Mouse (Mus musculus): ENCODE results near the gene St3gal5. TPM values are rescaled to one million over a fixed set of nuclear protein-coding genes. Genes with fewer than 3 reads are reported as not detected.
A peak's percentile ranks its signal among the peaks of the same experiment; 100 is the strongest.
"Not testable (repeated sequence)": the region's sequence is repeated elsewhere in the genome, so short reads cannot be mapped to it uniquely, and the experiment has no call there.

St3gal5 gene
- total RNA-seq (2021): 10 to 100 TPM; 92.1 to 96.4 TPM

DNA sequence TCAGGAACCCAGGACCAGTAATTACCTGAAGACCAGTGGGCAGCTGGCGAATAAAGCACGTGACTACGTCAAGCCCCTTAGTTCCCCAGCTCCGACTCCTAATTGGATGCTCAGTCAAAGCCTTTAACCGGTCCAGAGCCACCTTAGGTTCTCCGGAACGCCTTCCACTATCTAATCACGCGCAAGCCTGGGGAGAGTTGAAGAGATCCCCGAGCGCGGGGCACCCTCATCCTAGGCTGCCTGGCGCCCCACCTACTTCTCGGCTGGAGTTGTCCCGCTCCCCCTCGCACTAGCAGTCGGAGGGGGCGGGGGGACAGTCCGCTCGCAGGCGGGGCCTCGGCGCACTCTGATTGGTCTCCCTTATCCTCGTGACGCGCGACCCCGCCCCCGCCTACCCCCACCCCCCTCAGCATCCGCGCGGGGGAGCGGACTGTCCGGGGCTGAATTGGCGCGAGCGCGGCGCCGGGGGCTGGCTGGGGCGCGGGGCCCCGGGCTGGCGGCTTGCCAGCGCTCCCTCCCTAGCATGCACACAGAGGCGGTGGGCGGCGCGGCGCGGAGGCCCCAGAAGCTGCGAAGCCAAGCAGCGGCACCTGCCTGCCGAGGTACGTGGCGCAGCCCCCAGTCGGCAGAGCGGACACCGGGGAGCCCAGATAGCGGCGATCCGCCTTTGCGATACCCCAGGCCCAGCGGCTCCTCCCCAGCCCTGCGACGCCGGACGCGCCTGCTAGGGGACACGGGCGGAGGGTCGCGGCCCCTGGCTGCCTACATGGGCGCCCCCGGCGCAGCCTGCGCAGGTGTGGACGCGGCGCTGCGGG lies at the start of gene St3gal5:
St3gal5 (plus strand) TSS at position 412 of the 815 bp plus-strand sequence.
- DNase-seq (ENCODE audit: extremely low spot score in 1 of 2, low spot score in 1 of 2): peak; percentile 78 to 80

DNA sequence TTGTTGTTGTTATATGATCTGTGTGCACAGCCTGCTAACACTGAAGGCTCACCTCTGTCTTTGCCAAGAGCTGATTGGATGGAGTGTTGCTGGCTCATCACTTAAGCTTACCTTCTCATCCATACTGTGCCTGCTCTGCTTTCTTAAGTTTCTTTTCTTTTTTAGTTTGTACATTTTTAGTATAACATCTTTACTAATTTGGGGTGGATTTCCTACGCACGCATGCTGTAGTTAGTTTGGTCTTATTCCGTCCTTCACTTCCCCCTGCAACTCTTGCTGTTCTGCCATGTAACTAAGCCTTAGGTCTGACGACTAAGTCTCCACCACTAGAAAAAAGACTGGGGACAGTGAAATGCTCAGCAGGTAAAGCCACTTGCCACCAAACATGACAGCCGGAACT lies 48.7 kb upstream of the St3gal5 start:
- no peak for DNase-seq (ENCODE audit: extremely low spot score in 1 of 2, low spot score in 1 of 2)

DNA sequence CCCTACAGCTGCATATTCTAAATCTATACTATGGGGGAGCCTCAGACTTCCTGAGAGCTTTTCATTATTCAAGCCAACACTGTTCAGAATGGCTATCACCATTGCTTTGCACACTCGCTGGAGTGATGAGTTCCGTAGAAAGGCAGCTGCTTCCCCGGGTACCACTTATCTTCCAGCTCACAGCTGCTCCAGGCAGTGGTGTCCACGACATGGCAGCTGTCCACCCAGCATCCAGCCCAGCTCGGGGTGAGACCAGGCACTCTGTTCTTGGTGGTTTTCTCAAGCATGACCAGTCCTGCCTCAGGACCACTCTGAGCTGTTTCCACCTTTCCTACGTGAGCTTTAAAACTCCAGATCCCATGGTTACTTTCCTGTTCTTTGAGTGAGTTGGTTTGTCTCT lies 47.5 kb upstream of the St3gal5 start:
- no peak for DNase-seq (ENCODE audit: extremely low spot score in 1 of 2, low spot score in 1 of 2)

DNA sequence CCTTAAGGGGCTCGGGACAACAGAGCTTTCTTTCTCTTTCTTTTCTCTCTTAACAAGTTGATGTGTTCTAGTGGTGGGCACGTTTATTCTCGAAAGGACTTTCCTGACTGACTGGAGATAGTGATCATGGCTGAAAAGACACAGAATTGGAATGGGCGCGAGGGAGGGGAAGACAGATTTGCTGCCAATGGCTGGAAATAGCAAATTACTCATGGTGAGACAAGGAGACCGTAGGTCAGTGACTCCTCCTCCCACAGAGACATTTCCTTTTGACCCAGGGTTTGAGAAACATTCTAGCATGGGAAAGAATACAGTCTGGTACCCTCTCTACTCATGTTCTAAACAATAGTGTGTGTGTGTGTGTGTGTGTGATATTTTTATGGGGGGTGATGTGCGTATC lies 46.6 kb upstream of the St3gal5 start:
- no peak for DNase-seq (ENCODE audit: extremely low spot score in 1 of 2, low spot score in 1 of 2)

DNA sequence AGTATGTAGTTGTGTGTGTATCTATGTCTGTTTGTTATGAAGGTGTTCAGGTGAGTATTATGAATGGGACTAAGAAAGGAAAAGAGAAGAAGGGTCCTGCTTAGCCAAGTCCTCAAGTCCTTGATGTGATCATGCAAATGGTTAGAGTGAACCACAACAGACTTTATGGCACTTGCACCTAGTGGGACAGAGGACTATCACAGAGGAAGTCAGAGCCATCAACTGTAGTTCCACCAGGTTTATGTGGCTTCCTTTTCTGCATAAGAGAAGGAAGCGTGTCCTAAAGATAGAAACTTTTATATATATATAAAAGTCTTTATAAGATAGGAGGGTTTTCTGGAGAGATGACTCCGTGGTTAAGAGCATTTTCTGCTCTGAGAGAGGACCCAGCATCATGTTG lies 46.1 kb upstream of the St3gal5 start:
- no peak for DNase-seq (ENCODE audit: extremely low spot score in 1 of 2, low spot score in 1 of 2)

DNA sequence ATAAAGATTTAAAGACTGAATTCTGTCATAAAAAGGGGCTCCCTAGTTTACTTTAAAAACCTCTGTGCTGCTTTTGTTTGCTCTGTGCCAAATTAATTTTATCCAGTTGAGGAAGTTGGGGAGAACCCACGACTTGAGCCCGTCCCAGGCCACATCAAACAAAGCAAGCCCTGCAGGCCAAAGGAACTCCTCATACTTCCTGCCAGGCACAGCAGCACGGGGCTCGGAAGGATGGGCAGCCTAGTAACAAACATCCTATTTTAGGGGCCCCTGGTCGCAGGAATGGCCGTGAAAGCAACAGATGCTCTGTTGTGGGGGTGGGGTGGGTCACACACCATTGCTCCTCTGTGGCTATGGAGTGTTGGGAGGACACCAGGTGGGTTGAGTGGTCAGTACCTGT lies 45.6 kb upstream of the St3gal5 start:
- DNase-seq (ENCODE audit: extremely low spot score in 1 of 2, low spot score in 1 of 2): no peak

DNA sequence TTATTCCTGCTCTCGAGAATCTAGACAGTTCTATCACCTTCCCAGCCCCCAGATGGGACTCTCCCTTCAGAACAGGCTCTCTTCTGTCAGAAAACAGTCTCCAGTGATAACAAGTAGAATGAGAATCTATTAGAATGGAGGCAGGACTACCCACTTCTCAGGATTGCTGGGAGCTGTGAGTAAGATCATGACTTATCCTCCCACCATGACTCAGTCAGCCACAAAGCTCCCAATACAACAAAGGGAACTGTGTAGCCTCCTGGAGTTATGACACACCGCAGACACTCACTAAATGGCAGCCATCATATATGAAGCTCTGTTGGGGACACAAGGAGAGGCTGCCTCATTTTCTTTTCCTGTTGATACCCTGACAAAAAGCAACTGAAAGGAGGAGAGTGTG lies 40.8 kb upstream of the St3gal5 start:
- DNase-seq (ENCODE audit: extremely low spot score in 1 of 2, low spot score in 1 of 2): no peak

DNA sequence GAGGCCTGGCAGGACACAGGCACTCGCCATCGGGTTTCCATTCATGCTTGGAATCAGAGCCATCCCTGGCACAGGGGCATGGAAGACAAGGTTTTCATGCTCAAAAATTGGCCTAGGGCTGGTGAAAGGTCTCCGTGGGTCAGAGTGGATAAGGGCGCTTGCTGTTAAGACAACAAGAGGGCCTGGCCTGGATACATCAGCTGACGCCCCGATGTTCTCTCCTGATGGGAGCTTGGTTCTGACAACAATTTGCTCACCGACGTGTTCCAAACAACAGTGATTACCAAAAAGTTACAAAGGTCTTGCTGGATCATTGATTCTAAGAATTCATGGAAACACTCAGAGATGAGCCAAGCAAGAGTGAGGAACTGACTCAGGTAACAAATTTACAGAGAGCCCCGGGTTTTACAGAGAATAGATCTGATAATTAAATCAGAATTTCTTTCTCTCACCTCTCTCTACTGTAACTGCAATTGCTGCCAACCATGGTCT lies 38.9 kb upstream of the St3gal5 start:
- DNase-seq (ENCODE audit: extremely low spot score in 1 of 2, low spot score in 1 of 2): no peak

DNA sequence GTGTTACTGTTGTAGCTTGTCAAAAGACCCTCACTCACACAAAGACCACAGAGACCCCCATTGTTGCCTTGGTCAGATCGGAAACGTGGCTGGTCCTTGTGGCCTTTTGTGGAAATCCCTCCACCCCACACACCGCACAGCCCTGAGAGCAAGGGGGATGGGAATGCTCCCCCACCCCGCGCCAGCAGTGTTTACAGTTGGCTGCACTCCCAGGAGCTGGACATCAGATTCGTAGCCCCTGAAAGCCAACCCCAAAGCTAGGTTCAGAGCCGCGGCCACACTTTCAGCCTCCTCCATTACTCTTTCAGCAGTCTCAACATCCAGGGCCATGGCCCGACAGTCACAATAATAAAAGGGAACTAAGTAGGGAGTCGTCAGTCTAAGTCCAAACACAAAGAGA lies 36.7 kb upstream of the St3gal5 start:
- DNase-seq (ENCODE audit: extremely low spot score in 1 of 2, low spot score in 1 of 2): not testable (repeated sequence)

DNA sequence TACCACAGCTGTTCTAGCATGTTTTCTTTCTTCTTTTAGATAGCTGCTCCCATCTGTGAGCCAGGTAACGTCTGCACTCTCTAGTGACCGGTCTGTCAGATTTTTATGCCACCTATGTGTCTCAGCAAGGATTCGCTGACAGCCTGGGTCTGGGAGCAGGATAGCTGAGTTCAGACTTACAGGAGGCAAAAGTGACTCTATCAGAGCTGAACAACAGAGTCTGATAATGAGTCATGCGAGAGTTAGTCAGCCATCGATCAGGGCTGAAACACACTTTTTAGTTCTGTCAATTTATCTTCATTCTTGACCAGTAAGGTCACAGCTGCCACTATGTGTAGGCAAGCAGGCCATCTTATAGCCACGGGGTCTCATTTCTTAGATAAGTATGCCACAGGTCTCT lies 33.7 kb upstream of the St3gal5 start:
- no peak for DNase-seq (ENCODE audit: extremely low spot score in 1 of 2, low spot score in 1 of 2)

DNA sequence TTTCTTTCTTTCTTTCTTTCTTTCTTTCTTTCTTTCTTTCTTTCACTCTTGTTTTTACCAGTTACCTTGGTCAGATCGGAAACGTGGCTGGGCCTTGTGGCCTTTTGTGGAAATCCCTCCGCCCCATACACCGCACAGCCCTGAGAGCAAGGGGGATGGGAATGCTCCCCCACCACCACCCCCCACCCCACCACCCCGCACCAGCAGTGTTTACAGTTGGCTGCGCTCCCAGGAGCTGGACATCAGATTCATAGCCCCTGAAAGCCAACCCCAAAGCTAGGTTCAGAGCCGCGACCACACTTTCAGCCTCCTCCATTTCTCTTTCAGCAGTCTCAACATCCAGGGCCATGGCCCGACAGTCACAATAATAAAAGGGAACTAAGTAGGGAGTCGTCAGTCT lies 31.4 kb upstream of the St3gal5 start:
- no peak for DNase-seq (ENCODE audit: extremely low spot score in 1 of 2, low spot score in 1 of 2)

DNA sequence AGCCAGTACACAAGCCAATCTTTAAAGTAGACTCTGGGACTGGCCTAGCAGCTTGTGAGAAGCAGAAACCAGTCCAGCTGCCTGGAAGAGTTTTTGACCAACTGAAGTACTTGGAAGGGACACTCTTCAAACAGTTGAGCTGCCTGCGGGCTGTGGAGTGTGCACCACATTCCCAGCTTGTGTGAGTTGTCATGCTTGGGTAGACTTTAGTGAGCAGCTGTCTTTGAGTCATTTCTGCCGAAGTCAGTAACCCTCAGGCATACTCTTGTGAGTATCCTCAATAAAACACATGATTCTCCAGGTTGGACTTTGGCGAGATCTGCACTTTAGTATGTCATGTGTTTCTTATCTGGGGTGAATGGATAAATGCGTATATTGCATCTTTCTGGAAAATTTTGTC lies 29.0 kb upstream of the St3gal5 start:
- no peak for DNase-seq (ENCODE audit: extremely low spot score in 1 of 2, low spot score in 1 of 2)

DNA sequence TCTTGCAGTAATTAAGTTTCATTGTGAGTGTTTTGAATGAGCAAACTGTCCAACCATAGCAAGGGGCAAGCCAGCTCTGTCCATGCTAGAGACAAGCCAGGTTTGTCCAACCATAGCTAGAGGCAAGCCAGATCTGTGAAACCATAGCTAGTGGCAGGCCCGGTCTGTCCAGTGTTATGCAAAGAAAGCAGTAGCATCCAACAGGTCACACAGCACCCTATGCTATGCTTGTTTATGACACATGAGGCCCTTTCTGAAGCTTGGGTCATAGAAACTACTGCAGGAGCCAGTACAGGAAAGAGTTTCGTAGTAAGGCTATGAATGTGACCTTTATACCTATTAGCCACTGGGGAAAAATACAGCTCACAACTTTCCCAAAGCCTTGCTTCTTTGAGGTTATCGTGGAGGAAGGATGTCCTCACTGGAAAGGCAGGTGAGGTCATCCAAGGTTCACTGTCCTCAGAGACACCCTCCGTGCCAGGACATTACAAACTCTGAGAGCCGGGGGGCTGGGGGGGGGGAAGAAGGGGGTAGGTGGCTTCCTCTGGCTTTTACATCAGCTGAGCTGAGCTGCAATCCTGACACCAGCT lies 26.0 kb upstream of the St3gal5 start:
- DNase-seq (ENCODE audit: extremely low spot score in 1 of 2, low spot score in 1 of 2): no peak

DNA sequence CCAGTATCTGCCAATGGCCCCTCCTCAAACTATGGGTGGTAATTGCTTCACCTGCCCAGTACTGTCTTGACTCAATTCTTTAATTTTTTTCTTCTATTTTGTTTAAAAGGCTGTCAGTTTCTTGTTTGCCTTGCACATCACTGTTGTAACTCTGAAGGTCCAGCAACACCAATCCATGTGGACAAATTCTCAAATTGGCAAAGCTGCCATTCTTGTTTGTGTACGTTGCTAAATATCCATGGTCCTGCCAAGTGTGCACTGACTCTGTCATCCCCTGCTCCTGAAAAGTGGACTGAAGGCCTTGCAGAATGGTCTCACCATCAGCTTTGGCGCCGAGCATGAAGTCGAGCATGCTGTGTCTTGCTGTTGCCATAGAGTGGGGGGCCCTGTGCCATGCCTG lies 23.6 kb upstream of the St3gal5 start:
- no peak for DNase-seq (ENCODE audit: extremely low spot score in 1 of 2, low spot score in 1 of 2)

DNA sequence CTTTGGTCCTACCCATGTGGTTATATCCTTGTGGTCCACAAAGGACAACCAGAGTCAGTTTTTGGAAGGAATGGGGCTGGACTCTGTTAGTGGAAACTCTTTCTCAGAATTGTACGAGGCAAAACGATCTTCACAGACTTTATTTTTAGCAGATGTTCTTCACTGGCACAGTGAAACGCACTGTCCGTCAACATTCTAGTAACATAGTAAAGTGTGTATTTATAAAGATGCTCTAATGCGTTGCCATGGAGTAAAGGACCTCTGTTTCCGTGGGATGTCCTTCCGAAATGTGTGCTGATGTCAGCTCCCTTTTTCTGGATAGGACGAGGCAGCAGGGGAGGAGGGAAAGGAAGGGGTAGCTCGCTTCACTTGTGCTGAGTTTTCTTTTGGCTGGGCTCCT lies 20.9 kb upstream of the St3gal5 start:
- no peak for DNase-seq (ENCODE audit: extremely low spot score in 1 of 2, low spot score in 1 of 2)

DNA sequence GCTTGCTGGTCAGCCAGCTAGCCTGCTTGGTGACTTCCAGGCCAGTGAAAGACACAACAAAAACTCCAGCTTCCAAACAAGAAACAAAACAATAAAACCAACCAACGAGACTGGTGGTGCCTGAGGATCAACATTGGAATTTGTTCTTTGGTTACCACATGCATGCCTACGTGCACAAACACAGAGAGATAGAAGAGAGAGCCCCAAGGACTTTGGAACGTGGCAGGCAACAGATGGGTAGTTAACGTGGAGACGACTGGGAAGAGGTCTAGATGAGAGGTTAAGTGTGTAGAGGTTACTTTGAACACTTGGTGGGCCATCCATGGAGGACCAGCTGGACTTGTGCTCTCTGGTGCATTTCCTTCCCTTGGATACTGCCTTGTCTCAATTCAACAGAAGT lies 19.2 kb upstream of the St3gal5 start:
- no peak for DNase-seq (ENCODE audit: extremely low spot score in 1 of 2, low spot score in 1 of 2)

DNA sequence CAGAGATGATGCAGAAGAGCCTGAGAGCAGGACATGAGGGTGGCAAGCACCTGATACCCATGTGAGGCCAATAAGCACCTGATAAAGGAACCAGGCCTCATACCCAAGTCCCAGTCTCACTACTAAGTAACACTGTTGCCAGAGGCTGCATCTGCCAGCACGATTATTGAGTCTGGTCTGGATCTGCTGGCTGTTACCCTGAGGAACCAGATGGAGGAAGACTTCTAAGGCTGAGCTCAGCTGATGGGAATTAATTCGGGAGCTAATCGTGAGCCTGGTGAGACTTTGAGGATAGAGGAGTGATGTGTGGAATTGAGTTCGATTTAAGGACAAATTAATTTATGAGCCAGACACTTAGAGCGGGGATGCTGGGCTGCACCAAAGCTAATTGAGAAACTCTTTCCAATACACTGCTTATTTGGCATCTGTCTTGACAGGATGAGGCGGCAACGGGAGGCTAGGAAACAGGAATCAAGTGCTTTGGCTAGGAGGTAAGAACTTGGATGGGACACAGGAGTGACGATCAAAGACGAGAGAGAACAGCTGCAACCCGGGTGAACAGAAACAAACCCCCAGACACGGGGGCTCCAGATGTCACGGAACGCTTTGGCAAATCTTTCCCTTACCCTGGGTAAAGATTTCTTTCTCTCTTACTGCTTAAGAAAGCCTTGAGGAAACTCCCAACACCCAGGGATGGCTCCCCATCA lies 15.9 kb upstream of the St3gal5 start:
- DNase-seq (ENCODE audit: extremely low spot score in 1 of 2, low spot score in 1 of 2): no peak

DNA sequence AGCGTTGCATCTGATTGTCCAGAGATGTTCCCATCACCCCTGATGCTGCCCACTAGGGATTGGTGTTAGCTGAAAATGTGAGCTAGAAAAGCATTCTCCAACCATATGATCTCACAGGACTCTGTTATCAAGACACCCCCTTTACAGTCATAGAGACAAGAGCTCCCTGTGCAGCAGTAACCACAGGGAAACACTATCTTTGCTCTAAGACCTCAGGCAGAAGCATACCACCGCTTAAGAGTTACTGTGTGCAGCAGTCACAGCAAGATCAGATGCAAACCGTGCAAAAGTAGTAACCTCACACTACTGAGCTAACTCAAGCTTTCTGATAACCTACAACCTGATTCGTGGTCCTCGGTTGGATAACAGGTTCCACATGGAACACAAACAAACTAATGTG lies 10.0 kb upstream of the St3gal5 start:
- no peak for DNase-seq (ENCODE audit: extremely low spot score in 1 of 2, low spot score in 1 of 2)

DNA sequence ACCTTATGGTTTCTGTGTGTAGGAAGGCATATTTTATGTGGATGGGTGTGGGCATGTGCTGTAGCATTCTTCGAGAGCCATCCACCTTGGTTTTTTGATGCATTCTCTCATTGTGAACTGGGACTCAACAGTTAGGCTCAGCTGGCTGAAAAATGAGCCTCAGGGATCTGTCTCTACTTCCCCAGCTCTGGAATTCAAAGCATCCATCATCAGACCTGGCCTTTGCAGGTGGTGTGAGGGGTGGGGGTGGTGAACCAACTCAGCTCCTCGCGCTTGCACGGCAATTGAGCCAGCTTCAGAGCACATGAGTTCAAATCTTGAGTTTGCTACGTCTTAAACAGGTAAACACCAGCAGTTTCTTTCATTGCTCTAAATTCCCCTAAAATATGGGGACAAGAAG lies 7.5 kb upstream of the St3gal5 start:
- no peak for DNase-seq (ENCODE audit: extremely low spot score in 1 of 2, low spot score in 1 of 2)

DNA sequence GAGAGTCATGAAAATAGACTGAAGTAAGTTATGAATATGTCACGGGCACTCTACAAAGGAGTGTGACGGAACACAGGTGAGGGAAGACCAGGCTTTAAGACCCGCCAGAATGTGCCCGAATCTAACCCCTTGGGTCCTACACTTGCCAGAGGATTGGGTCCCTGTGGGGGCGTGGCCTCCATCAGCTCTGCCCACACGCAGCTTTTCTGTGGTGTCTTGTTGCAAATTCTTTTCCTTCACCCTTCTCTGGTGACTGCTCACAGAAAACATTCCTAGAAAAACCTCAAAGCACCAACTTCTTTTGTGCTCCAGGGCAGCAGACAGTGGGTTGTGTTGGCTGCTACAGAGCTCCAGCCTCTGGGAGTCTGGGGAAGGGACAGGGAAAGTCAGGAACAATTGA lies 6.4 kb upstream of the St3gal5 start:
- DNase-seq (ENCODE audit: extremely low spot score in 1 of 2, low spot score in 1 of 2): no peak

DNA sequence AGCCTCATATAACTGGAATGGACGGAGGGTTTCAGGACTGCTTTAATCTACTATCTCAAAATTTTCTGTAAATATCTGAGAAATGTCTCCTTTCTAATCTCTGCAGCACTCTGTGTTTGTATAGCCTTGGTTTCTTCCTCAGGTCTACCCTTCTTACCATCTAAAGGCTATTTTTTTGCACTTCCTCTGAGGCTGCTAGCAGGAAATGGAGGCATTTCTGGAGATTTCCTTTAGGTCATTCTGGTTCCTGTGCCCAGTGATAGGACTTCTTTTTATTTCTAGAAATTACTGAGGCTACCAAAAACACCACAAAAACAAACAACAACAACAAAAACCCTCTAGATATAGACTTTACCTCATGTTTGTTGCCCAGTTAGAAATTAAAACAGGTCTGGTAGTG lies 4.3 kb upstream of the St3gal5 start:
- DNase-seq (ENCODE audit: extremely low spot score in 1 of 2, low spot score in 1 of 2): no peak

DNA sequence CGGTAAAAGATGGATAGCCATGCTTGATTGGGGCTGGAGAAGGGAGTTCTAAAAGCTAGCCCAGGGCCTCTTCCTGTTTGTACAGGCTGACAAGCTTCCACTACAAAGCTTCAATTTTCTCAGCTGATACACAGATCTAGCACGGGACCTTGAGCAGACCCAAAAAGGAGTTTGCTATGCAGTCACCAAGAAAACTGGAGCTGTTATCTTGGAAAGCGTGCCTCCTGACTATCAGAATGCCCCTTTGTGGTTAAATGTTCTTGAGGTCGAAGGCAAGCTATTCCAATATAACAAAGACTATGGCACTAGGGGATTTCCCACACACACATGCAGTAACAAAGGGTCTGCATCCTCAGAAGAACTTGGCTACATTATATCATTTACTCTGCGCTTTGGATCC lies 1.2 kb upstream of the St3gal5 start:
- no peak for DNase-seq (ENCODE audit: extremely low spot score in 1 of 2, low spot score in 1 of 2)

Measured in layer of hippocampus, postnatal 25 days (tissue).